Mouse (Mus musculus) spleen, adult 18-20 months (tissue): ENCODE results near the gene Scmh1.

Experiments used
- DNase-seq, 2 experiments: peaks; one replicate each; pipeline ENCODE4 v3.0.0; 2022; ENCODE audit warnings: mixed read lengths in 2 of 2

Scmh1 gene

DNA sequence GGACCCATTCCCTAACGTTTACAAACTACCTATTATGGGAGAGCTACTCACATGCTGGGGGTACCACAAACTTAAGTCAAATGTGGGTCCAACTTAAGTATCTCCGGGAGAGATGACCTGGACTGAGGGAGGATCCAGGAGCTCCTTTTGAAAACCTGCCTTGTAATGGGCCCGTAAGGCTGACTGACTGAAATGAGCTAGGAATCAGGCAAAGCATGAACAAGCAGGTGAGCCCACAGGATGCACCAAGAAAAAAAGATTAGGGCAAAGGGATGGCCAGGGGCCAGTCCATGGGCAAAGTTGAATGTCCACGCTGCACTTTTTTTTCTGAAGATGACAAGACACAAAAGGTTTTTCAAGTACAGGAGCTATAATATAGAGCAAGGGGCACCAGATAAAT, 163.9 kb downstream of the Scmh1 start:
- no peak for DNase-seq

DNA sequence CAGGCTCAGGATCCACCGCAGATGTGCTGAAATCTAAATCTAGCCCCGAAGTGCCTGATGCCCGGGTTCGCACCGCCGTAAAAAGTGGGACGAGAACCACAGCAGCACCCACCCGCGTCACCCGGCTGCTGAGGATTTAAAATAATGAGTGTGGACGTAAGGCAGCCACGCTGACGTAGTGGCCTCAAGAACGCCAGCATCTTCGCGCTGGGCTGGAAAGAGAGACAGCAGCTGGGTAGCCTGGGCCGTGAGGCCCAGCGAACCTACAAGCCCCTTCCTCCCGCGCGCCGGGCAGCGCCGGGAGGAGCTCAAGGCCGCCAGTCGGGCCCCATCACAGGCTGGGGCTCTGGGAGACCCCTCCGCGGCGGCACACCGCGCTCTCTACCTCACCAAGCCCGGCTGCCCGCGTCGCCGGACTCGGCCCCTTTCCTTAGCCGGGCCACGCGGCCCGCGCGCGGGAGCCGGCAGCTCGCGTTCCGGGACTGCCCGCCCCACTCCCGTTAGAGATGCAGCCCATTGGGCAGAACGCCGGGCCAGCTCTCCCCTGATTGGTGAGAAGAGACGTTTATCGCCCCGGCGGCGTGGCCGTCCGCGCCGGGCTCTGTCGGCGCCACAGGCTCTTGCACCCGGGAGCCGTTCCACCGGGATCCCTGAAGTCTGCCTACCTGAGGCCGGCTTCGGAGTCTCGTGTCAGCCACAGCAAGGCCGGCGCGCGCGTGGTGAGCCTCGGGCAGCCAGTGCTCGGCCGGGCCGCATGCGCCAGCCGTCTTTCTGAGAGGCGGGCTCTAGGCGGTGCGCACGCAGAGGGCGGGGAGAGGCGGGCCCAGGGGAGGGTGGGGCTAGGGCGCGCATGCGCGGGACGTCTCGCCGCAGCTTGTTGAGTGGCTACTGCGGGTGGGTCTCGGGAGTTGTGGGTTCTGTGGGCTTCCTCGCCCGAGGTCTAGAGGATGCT, 164.7 kb downstream of the Scmh1 start, which contains the start of gene Ctps:
Ctps (minus strand) TSS at position 791 of the 952 bp plus-strand sequence.
- DNase-seq, result peak; percentile 86 to 88

DNA sequence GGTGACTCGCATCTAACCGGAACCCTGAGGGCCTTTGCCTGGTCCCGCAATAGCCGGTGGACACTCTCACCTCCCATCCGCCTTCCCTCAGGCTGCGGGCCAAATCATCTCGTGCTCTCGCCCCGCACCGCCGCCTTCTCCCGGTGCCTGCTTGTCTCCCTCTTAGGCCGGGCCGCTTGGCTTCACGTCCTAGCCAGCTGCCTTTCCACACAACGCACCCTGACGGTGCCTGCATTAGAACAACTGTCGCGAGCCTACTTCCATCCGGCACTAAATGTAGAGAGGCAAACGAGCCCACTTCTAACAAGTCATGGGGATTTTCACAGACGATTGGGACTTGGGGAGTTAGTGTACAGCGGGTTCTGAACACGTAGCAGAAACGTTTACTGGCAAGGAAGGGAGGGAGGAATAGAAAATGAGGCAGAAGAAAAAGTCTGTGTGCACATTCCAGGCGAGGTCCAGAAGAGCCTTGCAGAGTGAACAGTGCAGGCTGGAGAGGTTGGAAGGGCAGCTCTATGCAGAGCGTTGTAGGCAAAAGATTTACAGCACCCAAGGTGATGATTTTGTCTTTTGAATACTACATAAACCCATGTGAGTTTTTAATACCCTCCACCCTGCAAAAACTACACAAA, 165.5 kb downstream of the Scmh1 start:
- no peak for DNase-seq

DNA sequence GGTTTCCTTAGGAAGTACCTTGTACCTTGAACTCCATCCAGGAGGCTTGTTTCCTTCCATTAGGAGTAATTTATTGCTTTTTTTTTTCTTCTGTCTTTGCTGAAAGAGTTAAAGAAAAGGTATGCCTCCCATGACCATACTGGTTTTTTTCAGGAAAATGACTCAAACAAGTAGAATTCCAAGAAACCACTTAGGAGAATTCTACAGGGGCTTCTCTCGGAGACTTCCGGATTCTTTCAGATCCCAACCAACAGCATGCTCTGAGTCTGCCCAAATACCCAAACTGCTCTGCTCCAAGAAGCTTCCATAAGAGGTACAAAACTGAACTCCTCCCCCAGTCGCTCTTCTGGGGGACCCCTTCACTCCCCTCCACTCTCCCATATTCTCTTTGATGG, 166.0 kb downstream of the Scmh1 start:
- no peak for DNase-seq

DNA sequence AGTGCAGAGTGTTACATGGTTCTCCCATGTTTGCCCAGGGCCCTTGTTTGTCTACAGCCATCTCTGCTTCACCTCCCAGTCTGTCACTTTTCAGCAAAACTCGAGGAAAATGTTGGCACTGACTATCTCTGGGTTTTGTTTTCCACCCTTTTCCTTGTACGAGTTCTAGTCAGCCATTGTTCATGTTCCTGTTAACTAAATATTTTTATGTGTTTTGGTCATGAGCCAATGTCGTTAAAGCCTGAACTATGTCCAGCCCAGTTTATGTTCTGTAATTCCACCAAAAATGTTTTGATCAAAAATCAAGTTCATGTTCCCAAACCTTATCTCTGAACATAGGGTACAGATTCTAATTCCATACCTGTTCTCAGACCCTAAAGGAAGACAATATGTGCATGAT, 166.6 kb downstream of the Scmh1 start:
- DNase-seq, result no peak
